Mouse (Mus musculus) adrenal gland, postnatal 14 days (tissue): ENCODE measurements around the gene U2af1l4. TPM values are rescaled to one million over a fixed set of nuclear protein-coding genes. Genes with fewer than 3 reads are reported as not detected.
A peak's percentile ranks its signal among the peaks of the same experiment; 100 is the strongest.

ENCODE experiments used
- DNase-seq: peaks from one replicate; pipeline ENCODE4 v3.0.0; 2021; ENCODE audit warnings: mixed read lengths
- long read RNA-seq, 2 experiments: library from polyadenylated mRNA; stranded (forward); transcript quantifications; one replicate each; pipeline ENCODE4 v2.0.0; 2021
- total RNA-seq: library from RNA; stranded (reverse); gene quantifications from 2 replicates; pipeline ENCODE4 v1.2.3, GENCODE M21; 2021

U2af1l4 gene
- total RNA-seq, result 60.3 and 66.8 TPM in 2 replicates
- long read RNA-seq, experiment 1, transcript U2af1l4-221 (8 exons, 860 nt), result minor isoform, 7 of 63 reads
- long read RNA-seq, experiment 1, transcript U2af1l4-201 (8 exons, 884 nt), result major isoform, 31 of 63 reads
- long read RNA-seq, experiment 1, partial matches to known transcripts, result 2 of 63 reads
- long read RNA-seq, experiment 1, other reads (novel, unspliced or antisense), result 12 of 63 reads
- long read RNA-seq, experiment 2, transcript U2af1l4-201 (8 exons, 884 nt), result major isoform, 32 of 58 reads
- long read RNA-seq, experiment 2, partial matches to known transcripts, result 3 of 58 reads
- long read RNA-seq, experiment 2, other reads (novel, unspliced or antisense), result 10 of 58 reads

- DNase-seq, result peak; percentile 98
Measured at GRCm38 (mm10) chr7:30563117-30563905, at the start of gene U2af1l4, which contains the start of the genes Gm49396 and Psenen. TSS of gene U2af1l4 (plus strand) at chr7:30563301. TSS of gene Gm49396 (plus strand) at chr7:30563344. TSS of gene Psenen (minus strand) at chr7:30563627.

- no peak for DNase-seq
Measured at GRCm38 (mm10) chr7:30515003-30515760, 47.9 kb upstream of the U2af1l4 start.

- no peak for DNase-seq
Measured at GRCm38 (mm10) chr7:30518325-30518724, 44.8 kb upstream of the U2af1l4 start.

GRCm38 (mm10) chr7:30520396-30520795 lies 42.7 kb upstream of the U2af1l4 start:
- DNase-seq, result no peak

GRCm38 (mm10) chr7:30520856-30521255 lies 42.2 kb upstream of the U2af1l4 start:
- no peak for DNase-seq

- DNase-seq, result no peak
Measured at GRCm38 (mm10) chr7:30522871-30523270, 40.2 kb upstream of the U2af1l4 start.

- peak; percentile 20 for DNase-seq
Measured at GRCm38 (mm10) chr7:30524487-30524886, 38.6 kb upstream of the U2af1l4 start.

GRCm38 (mm10) chr7:30525954-30526353 lies 37.1 kb upstream of the U2af1l4 start:
- DNase-seq, result no peak

- DNase-seq, result no peak
Measured at GRCm38 (mm10) chr7:30526399-30526798, 36.7 kb upstream of the U2af1l4 start.

GRCm38 (mm10) chr7:30526981-30527380 lies 36.1 kb upstream of the U2af1l4 start:
- DNase-seq, result no peak

- DNase-seq, result no peak
Measured at GRCm38 (mm10) chr7:30531291-30531815, 31.7 kb upstream of the U2af1l4 start.

- peak; percentile 57 for DNase-seq
Measured at GRCm38 (mm10) chr7:30532931-30533330, 30.2 kb upstream of the U2af1l4 start.

- DNase-seq, result peak; percentile 16
Measured at GRCm38 (mm10) chr7:30533941-30534632, 29.0 kb upstream of the U2af1l4 start.

- peak; percentile 97 for DNase-seq
Measured at GRCm38 (mm10) chr7:30534633-30535577, 28.2 kb upstream of the U2af1l4 start, which contains the start of gene Arhgap33. TSS of gene Arhgap33 (minus strand) at chr7:30535060.

GRCm38 (mm10) chr7:30540572-30540971 lies 22.5 kb upstream of the U2af1l4 start:
- DNase-seq, result no peak

- no peak for DNase-seq
Measured at GRCm38 (mm10) chr7:30544327-30544726, 18.8 kb upstream of the U2af1l4 start.

GRCm38 (mm10) chr7:30549880-30550279 lies 13.2 kb upstream of the U2af1l4 start:
- no peak for DNase-seq

GRCm38 (mm10) chr7:30550603-30551002 lies 12.5 kb upstream of the U2af1l4 start:
- no peak for DNase-seq

- peak; percentile 61 for DNase-seq
Measured at GRCm38 (mm10) chr7:30551445-30552101, 11.5 kb upstream of the U2af1l4 start.
